Mouse (Mus musculus): ENCODE measurements around the gene Fhl5. TPM values are rescaled to one million over a fixed set of nuclear protein-coding genes. Genes with fewer than 3 reads are reported as not detected.

The Fhl5 gene
- total RNA-seq, 1 experiment, result not detected

- Histone ChIP-seq H3K4me1 (ENCODE audit: control insufficient read depth in 2 of 2, insufficient read depth in 2 of 2, low read length in 2 of 2, poor library complexity in 1 of 2) (no peaks in the 10 kb centered on the region), H3K4me3 (ENCODE audit: insufficient read depth in 1 of 2, low read depth in 1 of 2, low read length in 2 of 2, poor library complexity in 1 of 2, severe bottlenecking in 1 of 2) (no peak overlapping the region), H3K9me3 (ENCODE audit: control insufficient read depth, insufficient read depth, low read depth, low read length) (no peaks in the 10 kb centered on the region), H3K9ac (ENCODE audit: insufficient read depth, low read depth, low read length, poor library complexity, severe bottlenecking) (no peak overlapping the region), H3K27ac (ENCODE audit: insufficient read depth, low read depth, low read length, poor library complexity, severe bottlenecking) (no peak overlapping the region), H3K36me3 (ENCODE audit: control insufficient read depth, insufficient read depth, low read length, poor library complexity, severe bottlenecking) (no peaks in the 10 kb centered on the region)
- in situ Hi-C loops (cut with MboI; ENCODE audit: low sequenced_read_pairs in 2 of 2, unreplicated experiment in 2 of 2), result no loop called here
- TF ChIP-seq ZNF384 (IDR thresholded peaks at IDR 0.05; ENCODE audit: low read depth, low read length) (no peak), HCFC1 (IDR thresholded peaks at IDR 0.05; ENCODE audit: borderline replicate concordance, insufficient read depth, low read length) (no peak), ZC3H11A (IDR thresholded peaks at IDR 0.05; ENCODE audit: borderline replicate concordance, low read depth, low read length) (no peak), CHD2 (IDR thresholded peaks at IDR 0.05; ENCODE audit: low read depth, low read length) (no peak), MAFK (IDR thresholded peaks at IDR 0.05; ENCODE audit: insufficient read depth, low read depth, low read length) (no peak)
- no peak for DNase-seq (ENCODE audit: low read depth, low spot score)
Observed at GRCm38 (mm10) chr4:25232546-25232945, 10.1 kb downstream of the Fhl5 start.

- Histone ChIP-seq H3K4me3 (ENCODE audit: insufficient read depth in 1 of 2, low read depth in 1 of 2, low read length in 2 of 2, poor library complexity in 1 of 2, severe bottlenecking in 1 of 2) (no peak overlapping the region), H3K4me1 (ENCODE audit: control insufficient read depth in 2 of 2, insufficient read depth in 2 of 2, low read length in 2 of 2, poor library complexity in 1 of 2) (no peaks in the 10 kb centered on the region), H3K9me3 (ENCODE audit: control insufficient read depth, insufficient read depth, low read depth, low read length) (no peaks in the 10 kb centered on the region), H3K36me3 (ENCODE audit: control insufficient read depth, insufficient read depth, low read length, poor library complexity, severe bottlenecking) (no peaks in the 10 kb centered on the region), H3K9ac (ENCODE audit: insufficient read depth, low read depth, low read length, poor library complexity, severe bottlenecking) (no peak overlapping the region), H3K27ac (ENCODE audit: insufficient read depth, low read depth, low read length, poor library complexity, severe bottlenecking) (no peak overlapping the region)
- TF ChIP-seq ZC3H11A (IDR thresholded peaks at IDR 0.05; ENCODE audit: borderline replicate concordance, low read depth, low read length) (no peak), HCFC1 (IDR thresholded peaks at IDR 0.05; ENCODE audit: borderline replicate concordance, insufficient read depth, low read length) (no peak), MAFK (IDR thresholded peaks at IDR 0.05; ENCODE audit: insufficient read depth, low read depth, low read length) (no peak), CHD2 (IDR thresholded peaks at IDR 0.05; ENCODE audit: low read depth, low read length) (no peak), ZNF384 (IDR thresholded peaks at IDR 0.05; ENCODE audit: low read depth, low read length) (no peak)
- in situ Hi-C loops (cut with MboI; ENCODE audit: low sequenced_read_pairs in 2 of 2, unreplicated experiment in 2 of 2), result no loop called here
- DNase-seq (ENCODE audit: low read depth, low spot score), result no peak
Observed at GRCm38 (mm10) chr4:25227527-25227926, 15.1 kb downstream of the Fhl5 start.

GRCm38 (mm10) chr4:25221927-25222326 lies 20.7 kb downstream of the Fhl5 start:
- no peak for TF ChIP-seq HCFC1 (IDR thresholded peaks at IDR 0.05; ENCODE audit: borderline replicate concordance, insufficient read depth, low read length)
- no peak for TF ChIP-seq ZC3H11A (IDR thresholded peaks at IDR 0.05; ENCODE audit: borderline replicate concordance, low read depth, low read length)
- TF ChIP-seq MAFK (IDR thresholded peaks at IDR 0.05; ENCODE audit: insufficient read depth, low read depth, low read length), result no peak
- TF ChIP-seq CHD2 (IDR thresholded peaks at IDR 0.05; ENCODE audit: low read depth, low read length), result no peak
- TF ChIP-seq ZNF384 (IDR thresholded peaks at IDR 0.05; ENCODE audit: low read depth, low read length), result no peak
- Histone ChIP-seq H3K9me3 (ENCODE audit: control insufficient read depth, insufficient read depth, low read depth, low read length) (no peaks in the 10 kb centered on the region), H3K4me3 (ENCODE audit: insufficient read depth in 1 of 2, low read depth in 1 of 2, low read length in 2 of 2, poor library complexity in 1 of 2, severe bottlenecking in 1 of 2) (no peak overlapping the region), H3K27ac (ENCODE audit: insufficient read depth, low read depth, low read length, poor library complexity, severe bottlenecking) (no peak overlapping the region), H3K9ac (ENCODE audit: insufficient read depth, low read depth, low read length, poor library complexity, severe bottlenecking) (no peak overlapping the region), H3K36me3 (ENCODE audit: control insufficient read depth, insufficient read depth, low read length, poor library complexity, severe bottlenecking) (no peaks in the 10 kb centered on the region), H3K4me1 (ENCODE audit: control insufficient read depth in 2 of 2, insufficient read depth in 2 of 2, low read length in 2 of 2, poor library complexity in 1 of 2) (no peaks in the 10 kb centered on the region)
- in situ Hi-C loops (cut with MboI; ENCODE audit: low sequenced_read_pairs in 2 of 2, unreplicated experiment in 2 of 2), result no loop called here
- DNase-seq (ENCODE audit: low read depth, low spot score), result no peak

GRCm38 (mm10) chr4:25213451-25213850 lies 29.2 kb downstream of the Fhl5 start:
- no peak for TF ChIP-seq HCFC1 (IDR thresholded peaks at IDR 0.05; ENCODE audit: borderline replicate concordance, insufficient read depth, low read length)
- no peak for TF ChIP-seq ZC3H11A (IDR thresholded peaks at IDR 0.05; ENCODE audit: borderline replicate concordance, low read depth, low read length)
- no peak for TF ChIP-seq MAFK (IDR thresholded peaks at IDR 0.05; ENCODE audit: insufficient read depth, low read depth, low read length)
- TF ChIP-seq ZNF384 (IDR thresholded peaks at IDR 0.05; ENCODE audit: low read depth, low read length), result no peak
- no peak for TF ChIP-seq CHD2 (IDR thresholded peaks at IDR 0.05; ENCODE audit: low read depth, low read length)
- no peaks in the 10 kb centered on the region for H3K4me1 ChIP-seq (ENCODE audit: control insufficient read depth in 2 of 2, insufficient read depth in 2 of 2, low read length in 2 of 2, poor library complexity in 1 of 2)
- no peak for DNase-seq (ENCODE audit: low read depth, low spot score)
- in situ Hi-C loops (cut with MboI; ENCODE audit: low sequenced_read_pairs in 2 of 2, unreplicated experiment in 2 of 2), result no loop called here
- H3K9me3 ChIP-seq (ENCODE audit: control insufficient read depth, insufficient read depth, low read depth, low read length), result no peaks in the 10 kb centered on the region
- H3K9ac ChIP-seq (ENCODE audit: insufficient read depth, low read depth, low read length, poor library complexity, severe bottlenecking), result no peak overlapping the region
- H3K36me3 ChIP-seq (ENCODE audit: control insufficient read depth, insufficient read depth, low read length, poor library complexity, severe bottlenecking), result no peaks in the 10 kb centered on the region
- no peak overlapping the region for H3K4me3 ChIP-seq (ENCODE audit: insufficient read depth in 1 of 2, low read depth in 1 of 2, low read length in 2 of 2, poor library complexity in 1 of 2, severe bottlenecking in 1 of 2)
- no peak overlapping the region for H3K27ac ChIP-seq (ENCODE audit: insufficient read depth, low read depth, low read length, poor library complexity, severe bottlenecking)

- Histone ChIP-seq H3K9ac (ENCODE audit: insufficient read depth, low read depth, low read length, poor library complexity, severe bottlenecking) (no peak overlapping the region), H3K27ac (ENCODE audit: insufficient read depth, low read depth, low read length, poor library complexity, severe bottlenecking) (no peak overlapping the region), H3K4me1 (ENCODE audit: control insufficient read depth in 2 of 2, insufficient read depth in 2 of 2, low read length in 2 of 2, poor library complexity in 1 of 2) (no peaks in the 10 kb centered on the region), H3K4me3 (ENCODE audit: insufficient read depth in 1 of 2, low read depth in 1 of 2, low read length in 2 of 2, poor library complexity in 1 of 2, severe bottlenecking in 1 of 2) (no peak overlapping the region), H3K36me3 (ENCODE audit: control insufficient read depth, insufficient read depth, low read length, poor library complexity, severe bottlenecking) (no peaks in the 10 kb centered on the region), H3K9me3 (ENCODE audit: control insufficient read depth, insufficient read depth, low read depth, low read length) (no peaks in the 10 kb centered on the region)
- TF ChIP-seq HCFC1 (IDR thresholded peaks at IDR 0.05; ENCODE audit: borderline replicate concordance, insufficient read depth, low read length), result no peak
- no peak for TF ChIP-seq CHD2 (IDR thresholded peaks at IDR 0.05; ENCODE audit: low read depth, low read length)
- no peak for TF ChIP-seq ZNF384 (IDR thresholded peaks at IDR 0.05; ENCODE audit: low read depth, low read length)
- TF ChIP-seq ZC3H11A (IDR thresholded peaks at IDR 0.05; ENCODE audit: borderline replicate concordance, low read depth, low read length), result no peak
- no peak for TF ChIP-seq MAFK (IDR thresholded peaks at IDR 0.05; ENCODE audit: insufficient read depth, low read depth, low read length)
- in situ Hi-C loops (cut with MboI; ENCODE audit: low sequenced_read_pairs in 2 of 2, unreplicated experiment in 2 of 2), result no loop called here
- no peak for DNase-seq (ENCODE audit: low read depth, low spot score)
Observed at GRCm38 (mm10) chr4:25206166-25206565, 36.5 kb downstream of the Fhl5 start.

Data from ES-E14 (cell line).